Mouse (Mus musculus): ENCODE data around the gene Cdk7.

DNA sequence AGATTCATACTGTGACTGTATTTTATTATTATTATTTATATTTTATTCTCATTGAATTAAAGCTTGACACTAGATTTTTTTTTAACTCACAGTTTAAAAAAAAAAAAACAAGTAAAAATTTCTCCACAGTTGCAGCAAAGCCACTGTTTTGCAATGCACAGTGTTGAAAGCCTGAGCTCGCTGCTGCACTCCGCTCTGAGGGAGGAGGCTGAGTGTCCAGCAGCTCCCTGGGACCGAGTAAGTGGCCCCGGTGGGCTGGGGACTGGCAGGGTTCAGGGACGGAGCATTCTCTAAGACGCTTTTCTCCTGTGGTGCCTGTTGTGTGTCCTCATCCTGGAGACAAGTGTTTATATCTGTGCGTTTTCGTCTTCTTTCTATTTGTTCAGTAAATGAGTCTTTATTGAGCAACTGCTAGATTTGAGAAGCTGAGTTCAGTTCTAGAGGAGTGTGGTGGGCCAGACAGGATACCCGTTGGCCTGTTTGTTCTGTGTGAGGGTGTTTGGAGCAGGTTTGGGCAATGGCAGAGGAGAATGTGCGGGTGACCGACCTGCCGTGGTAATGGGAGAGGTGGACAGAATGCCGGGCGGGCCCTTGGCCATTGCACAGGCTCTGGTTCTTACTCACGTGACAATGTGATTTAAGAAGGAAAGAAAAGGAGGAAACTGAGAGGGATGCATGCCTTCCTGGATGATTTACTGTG is 54.7 kb downstream of the Cdk7 start:
- TF ChIP-seq EP300 (IDR thresholded peaks at IDR 0.05; ENCODE audit: insufficient read depth, low read depth, low read length) (no peak), POLR2A (IDR thresholded peaks at IDR 0.05; ENCODE audit: insufficient read depth, low read depth, low read length) (no peak)

Measured in heart, adult 2 months (tissue).